Mouse (Mus musculus) lung, embryonic 16.5 days (tissue): Measurements from ENCODE around the gene Dda1. TPM values are rescaled to one million over a fixed set of nuclear protein-coding genes. Genes with fewer than 3 reads are reported as not detected.
A peak's percentile ranks its signal among the peaks of the same experiment; 100 is the strongest.

Source experiments
- ATAC-seq: fragments of 200-750 bp; cut with Nextera tagmentation; 2 replicates; pipeline ENCODE4 v1.8.0; 2017; ENCODE audit warnings: low read depth, mild to moderate bottlenecking, moderate library complexity
- H3K27ac ChIP-seq: fragments of 300-500 bp; sonication (generic); 2 replicates; pipeline ENCODE4 v1.5.1; 2014; ENCODE audit warnings: mild to moderate bottlenecking, control low read depth, low read length
- H3K27me3 ChIP-seq: fragments of 300-500 bp; sonication (generic); 2 replicates; pipeline ENCODE4 v1.6.1; 2014; ENCODE audit warnings: low read depth, low read length, mixed read lengths; ENCODE audit not compliant: control insufficient read depth, insufficient read depth
- H3K36me3 ChIP-seq: fragments of 300-500 bp; sonication (generic); 2 replicates; pipeline ENCODE4 v1.6.1; 2014; ENCODE audit warnings: low read length; ENCODE audit not compliant: control insufficient read depth, insufficient read depth
- H3K4me1 ChIP-seq: fragments of 300-500 bp; sonication (generic); replicated peaks from 2 replicates; pipeline ENCODE4 v1.6.1; 2014; ENCODE audit warnings: low read length, mixed read lengths; ENCODE audit not compliant: control insufficient read depth, insufficient read depth
- H3K4me2 ChIP-seq: fragments of 300-500 bp; sonication (generic); 2 replicates; pipeline ENCODE4 v1.6.1; 2014; ENCODE audit warnings: low read depth, low read length, control low read depth
- H3K4me3 ChIP-seq: fragments of 300-500 bp; sonication (generic); 2 replicates; pipeline ENCODE4 v1.5.1; 2014; ENCODE audit warnings: mild to moderate bottlenecking, low read length, control low read depth
- H3K9ac ChIP-seq: fragments of 300-500 bp; sonication (generic); 2 replicates; pipeline ENCODE4 v1.6.1; 2014; ENCODE audit warnings: low read length, control low read depth
- H3K9me3 ChIP-seq: fragments of 300-500 bp; sonication (generic); 2 replicates; pipeline ENCODE4 v1.6.1; 2016; ENCODE audit warnings: low read length; ENCODE audit not compliant: control insufficient read depth
- WGBS: fragments of 180-500 bp; shearing (Covaris S2); extraction: QIAGEN DNeasy Blood & Tissue Kit; methylation state at CpG from one replicate; pipeline ENCODE4 v1.1.7; 2014; 5-methylcytosine and 5-hydroxymethylcytosine counted together
- polyA plus RNA-seq: library from polyadenylated mRNA; unstranded; fragments of >200 nt; fragmentation: Nextera tagmentation; extraction: Ambion mirVana; gene quantifications from 2 replicates; pipeline ENCODE4 v1.2.1, GENCODE M21; 2015

Dda1 gene
- polyA plus RNA-seq, 1 experiment from 2014 or later: 96.3 TPM

DNA sequence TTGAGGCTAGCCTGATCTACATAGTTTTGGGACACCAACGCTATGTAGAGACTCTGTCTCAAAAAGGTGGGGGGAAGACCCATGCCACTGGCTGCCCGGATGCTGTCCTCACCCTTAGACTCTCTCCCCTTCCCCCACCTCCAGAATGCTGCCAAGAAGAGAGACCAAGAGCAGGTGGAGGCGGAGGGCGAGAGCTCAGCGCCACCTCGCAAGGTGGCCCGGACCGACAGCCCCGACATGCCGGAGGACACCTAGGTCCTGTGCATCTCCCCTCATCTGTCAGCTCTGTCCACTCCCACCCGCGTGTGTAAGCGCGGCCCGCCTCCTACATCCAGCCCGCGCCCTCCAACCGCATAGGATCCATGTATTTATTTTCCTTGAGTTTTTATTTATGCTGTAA lies 5.3 kb downstream of the Dda1 start:
- ATAC-seq: no peak
- H3K36me3 ChIP-seq: peaks cover 23% of the 10 kb centered on the region

DNA sequence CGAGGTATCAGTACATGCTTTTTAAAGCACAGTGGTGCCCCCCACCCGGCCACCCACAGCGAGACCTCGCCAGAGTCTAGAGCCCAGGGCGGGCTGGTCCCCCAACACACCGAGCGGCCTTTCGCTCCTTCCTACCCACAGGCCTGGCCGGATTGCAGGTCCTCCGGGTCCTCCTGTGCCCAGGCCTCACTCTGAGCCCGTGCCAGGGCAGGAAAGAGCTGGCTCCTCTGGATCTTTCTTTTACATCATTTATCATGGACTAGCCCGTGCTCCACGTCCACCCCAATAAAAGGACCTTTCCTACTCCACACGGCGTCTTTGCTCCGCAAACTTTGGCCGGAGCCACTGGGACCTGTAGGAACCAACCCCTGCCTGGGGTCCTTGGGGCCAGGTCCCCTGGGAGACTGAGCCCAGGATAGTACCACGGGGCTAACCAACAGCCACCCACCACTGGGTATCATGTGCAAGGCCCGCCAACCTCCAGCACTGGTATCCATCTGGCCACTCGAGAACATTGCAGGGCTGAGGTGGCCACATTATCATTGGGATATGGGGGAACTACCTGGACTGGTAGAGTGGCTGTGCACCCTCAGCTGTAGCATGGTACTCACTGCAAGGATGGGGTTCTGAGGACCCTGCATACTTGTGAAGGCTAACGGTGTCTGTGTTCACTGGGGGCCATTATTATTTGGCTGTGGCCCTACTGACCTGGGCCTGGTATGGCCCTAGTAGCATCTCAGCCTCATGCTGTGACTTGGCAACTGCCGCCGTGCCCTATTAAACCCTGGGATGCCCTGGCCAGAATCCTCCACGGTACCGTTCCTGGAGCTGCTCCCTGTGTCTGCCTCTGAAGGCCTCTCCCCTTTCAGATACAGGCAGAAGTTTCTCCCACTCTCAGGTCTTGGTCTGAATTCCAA lies 6.0 kb downstream of the Dda1 start:
- H3K4me3 ChIP-seq: no peak overlapping the region
- WGBS: 86% methylated on average over 25 of the region's 25 CpGs
- H3K27ac ChIP-seq: peak overlapping the region; percentile 78
- peaks cover 23% of the 10 kb centered on the region for H3K36me3 ChIP-seq
- no peaks in the 10 kb centered on the region for H3K27me3 ChIP-seq
- H3K9me3 ChIP-seq: no peaks in the 10 kb centered on the region
- peak overlapping the region; percentile 96; the same call in 1 of the 2 replicates for H3K4me2 ChIP-seq
- no peak for ATAC-seq
- peaks cover 19% of the 10 kb centered on the region for H3K4me1 ChIP-seq
- H3K9ac ChIP-seq: no peak overlapping the region; the same call in 1 of the 2 replicates

More for the DNA sequence above, 5.3 kb downstream of the Dda1 start:
- H3K9me3 ChIP-seq: no peaks in the 10 kb centered on the region
- H3K4me2 ChIP-seq: no peak overlapping the region
- peaks cover 23% of the 10 kb centered on the region for H3K4me1 ChIP-seq
- no peak overlapping the region for H3K4me3 ChIP-seq
- no peaks in the 10 kb centered on the region for H3K27me3 ChIP-seq
- WGBS: 89% methylated on average over 18 of the region's 18 CpGs
- H3K27ac ChIP-seq: no peak overlapping the region
- H3K9ac ChIP-seq: no peak overlapping the region

DNA sequence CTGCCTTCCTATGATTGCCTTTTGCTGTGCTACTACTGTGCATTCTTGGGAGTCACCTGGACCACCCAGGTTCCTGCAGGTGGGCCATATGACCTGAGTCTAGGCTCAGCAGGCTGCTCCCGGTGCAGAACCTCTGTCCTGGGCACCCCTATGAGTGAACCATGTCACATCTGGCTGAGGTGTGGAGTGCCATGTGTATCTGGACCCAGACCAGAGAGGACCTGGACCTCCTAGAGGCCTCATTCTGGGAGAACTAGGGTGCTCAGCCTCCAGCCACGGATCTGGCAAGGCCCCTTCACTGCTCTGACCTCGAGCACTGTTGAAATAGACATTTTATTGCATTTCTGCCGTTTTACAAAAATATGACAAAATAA lies 6.7 kb downstream of the Dda1 start:
- Histone ChIP-seq H3K4me3 (peak overlapping the region; percentile 69), H3K27ac (peak overlapping the region; percentile 78), H3K9me3 (no peaks in the 10 kb centered on the region), H3K9ac (peak overlapping the region; percentile 78), H3K4me1 (peaks cover 12% of the 10 kb centered on the region), H3K36me3 (peaks cover 24% of the 10 kb centered on the region), H3K4me2 (peak overlapping the region; percentile 96), H3K27me3 (no peaks in the 10 kb centered on the region)
- ATAC-seq: no peak
- WGBS: 14% methylated on average over 4 of the region's 4 CpGs

DNA sequence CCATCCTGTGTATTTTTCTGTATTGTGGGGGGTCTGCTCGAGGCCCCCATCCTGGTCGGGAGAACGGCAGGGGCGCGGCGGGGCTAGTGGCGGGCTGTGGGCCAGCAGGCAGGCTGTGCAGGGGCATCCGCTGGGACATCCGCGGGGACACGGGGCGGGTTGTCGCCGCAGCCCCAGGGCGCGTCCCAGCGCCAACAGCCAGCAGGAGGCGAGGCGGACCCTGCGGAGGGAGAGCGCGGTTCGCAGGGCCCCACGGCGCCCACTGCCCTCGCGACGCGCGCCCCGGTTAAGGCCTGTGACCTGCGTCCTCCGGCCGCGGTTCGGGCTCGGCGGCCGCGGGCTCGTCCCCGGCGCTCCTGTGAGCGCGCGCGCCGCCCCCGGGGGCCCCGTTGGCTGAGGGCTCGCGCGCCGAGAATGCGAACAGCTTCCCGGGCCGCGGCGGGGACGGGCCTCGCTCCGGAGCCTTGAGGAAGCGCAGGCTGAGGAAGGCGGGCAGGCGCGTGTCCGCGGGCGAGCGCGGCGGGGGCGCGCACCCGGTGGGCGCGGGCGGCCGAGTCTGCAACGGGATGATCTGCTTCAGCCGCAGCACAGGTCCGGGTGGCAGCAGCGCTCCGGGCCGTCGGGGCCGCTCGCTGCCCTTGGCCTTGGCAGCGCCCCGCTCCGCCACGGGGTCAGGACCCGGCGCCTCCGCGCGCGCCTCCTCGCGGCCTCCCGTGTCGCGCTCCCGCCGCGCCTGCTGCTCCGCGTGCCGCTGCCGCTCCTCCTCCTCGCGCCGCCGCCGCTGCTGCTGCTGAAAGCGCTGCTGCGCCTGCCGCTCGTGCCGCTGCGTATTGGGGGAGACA lies 7.3 kb downstream of the Dda1 start:
- WGBS: 0% methylated on average over 68 of the region's 121 CpGs
- no peaks in the 10 kb centered on the region for H3K27me3 ChIP-seq
- no peaks in the 10 kb centered on the region for H3K9me3 ChIP-seq
- H3K9ac ChIP-seq: peak overlapping the region; percentile 78
- peaks cover 26% of the 10 kb centered on the region for H3K36me3 ChIP-seq
- H3K4me2 ChIP-seq: peak overlapping the region; percentile 96
- peaks cover 12% of the 10 kb centered on the region; the same call in 1 of the 2 replicates for H3K4me1 ChIP-seq
- peak overlapping the region; percentile 78 for H3K27ac ChIP-seq
- H3K4me3 ChIP-seq: peak overlapping the region; percentile 69
- ATAC-seq: peak; percentile 88

DNA sequence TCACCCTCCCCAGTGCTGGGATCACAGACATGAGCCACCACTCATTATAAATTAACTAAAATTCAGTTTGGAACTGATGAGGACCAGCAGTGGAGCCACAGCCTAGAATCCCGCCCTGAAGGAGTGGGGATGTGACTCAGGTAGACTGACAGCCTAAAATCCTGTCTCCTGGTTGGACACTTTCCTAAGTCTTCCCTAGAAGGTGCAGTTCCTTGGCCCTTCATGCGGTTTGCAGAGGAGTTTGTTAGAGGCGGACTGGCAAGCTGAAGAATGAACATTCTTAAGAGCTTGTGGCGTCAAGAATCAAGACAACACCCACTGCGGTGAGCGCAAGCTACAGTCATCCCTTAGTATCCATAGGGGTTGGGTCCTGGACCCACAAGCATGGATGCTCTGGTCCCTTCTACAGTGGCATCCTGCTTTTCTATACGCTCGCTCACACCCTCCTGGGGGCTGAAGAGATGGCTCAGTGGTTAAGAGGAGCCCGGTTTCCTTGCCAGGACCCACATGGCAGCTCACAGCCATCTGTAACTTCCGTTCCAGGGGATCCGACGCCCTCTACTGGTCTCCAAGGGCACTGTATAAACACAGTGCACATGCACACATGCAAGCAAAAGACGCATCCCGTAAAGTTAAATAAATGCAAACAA lies 8.3 kb downstream of the Dda1 start:
- Histone ChIP-seq H3K4me2 (peak overlapping the region; percentile 96), H3K9ac (peak overlapping the region; percentile 78)

DNA sequence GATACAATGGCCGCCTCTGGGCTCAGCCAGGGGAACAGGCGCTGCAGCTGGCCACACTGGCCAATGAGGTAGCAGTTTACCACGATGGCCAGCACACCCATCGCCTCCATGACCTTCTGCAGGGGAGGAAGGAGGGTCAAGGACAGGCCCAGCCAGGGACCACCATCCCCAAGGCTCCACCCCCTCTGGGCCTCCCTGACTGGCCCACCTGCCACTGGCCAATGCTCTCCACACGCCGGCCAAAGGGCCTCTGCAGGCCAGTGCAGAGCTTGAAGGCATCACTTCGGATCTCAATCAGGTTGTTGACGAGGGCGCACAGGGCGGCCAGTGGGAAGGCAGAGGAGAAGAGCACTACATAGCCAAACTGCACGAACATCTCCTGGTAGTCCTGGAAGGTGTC lies 9.9 kb downstream of the Dda1 start:
- H3K9ac ChIP-seq: no peak overlapping the region
- ATAC-seq: no peak
- H3K4me1 ChIP-seq: peaks cover 12% of the 10 kb centered on the region; the same call in 1 of the 2 replicates
- H3K36me3 ChIP-seq: peaks cover 13% of the 10 kb centered on the region
- H3K27ac ChIP-seq: no peak overlapping the region
- H3K4me3 ChIP-seq: no peak overlapping the region
- no peaks in the 10 kb centered on the region for H3K27me3 ChIP-seq
- no peak overlapping the region for H3K4me2 ChIP-seq
- WGBS: 88% methylated on average over 11 of the region's 11 CpGs
- H3K9me3 ChIP-seq: no peaks in the 10 kb centered on the region

More for the DNA sequence above, 8.3 kb downstream of the Dda1 start:
- Histone ChIP-seq H3K4me1 (peaks cover 12% of the 10 kb centered on the region; the same call in 1 of the 2 replicates), H3K27me3 (no peaks in the 10 kb centered on the region), H3K27ac (no peak overlapping the region), H3K9me3 (no peaks in the 10 kb centered on the region), H3K36me3 (peaks cover 20% of the 10 kb centered on the region), H3K4me3 (peak overlapping the region; percentile 69)
- WGBS: 49% methylated on average over 14 of the region's 14 CpGs
- no peak for ATAC-seq

DNA sequence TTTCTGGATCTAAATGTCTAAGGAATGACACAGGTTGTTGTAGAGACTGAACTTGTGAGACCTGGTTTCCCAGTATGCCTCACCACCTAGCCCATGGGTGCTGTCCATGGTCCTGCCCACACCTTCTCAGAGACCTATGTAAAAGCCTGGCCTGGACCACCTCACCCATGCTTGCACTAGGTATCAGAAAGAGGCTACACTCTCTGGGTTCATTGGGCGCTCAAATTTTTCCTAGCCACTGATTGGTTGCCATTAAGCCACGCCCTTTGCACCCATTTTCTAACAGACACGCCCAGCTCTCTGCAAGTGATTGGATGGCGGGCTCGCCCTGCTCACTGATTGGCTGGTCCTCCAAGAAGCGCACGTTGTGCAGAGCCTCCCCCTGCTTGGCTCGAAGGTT lies 14.9 kb downstream of the Dda1 start:
- no peaks in the 10 kb centered on the region for H3K27me3 ChIP-seq
- no peak overlapping the region for H3K9ac ChIP-seq
- ATAC-seq: no peak
- no peak overlapping the region for H3K4me2 ChIP-seq
- H3K4me3 ChIP-seq: no peak overlapping the region
- H3K36me3 ChIP-seq: peaks cover 3% of the 10 kb centered on the region; the same call in 1 of the 2 replicates
- no peaks in the 10 kb centered on the region for H3K9me3 ChIP-seq
- H3K4me1 ChIP-seq: peaks cover 9% of the 10 kb centered on the region; the same call in 1 of the 2 replicates
- no peak overlapping the region for H3K27ac ChIP-seq
- 55% methylated on average over 8 of the region's 8 CpGs for WGBS

DNA sequence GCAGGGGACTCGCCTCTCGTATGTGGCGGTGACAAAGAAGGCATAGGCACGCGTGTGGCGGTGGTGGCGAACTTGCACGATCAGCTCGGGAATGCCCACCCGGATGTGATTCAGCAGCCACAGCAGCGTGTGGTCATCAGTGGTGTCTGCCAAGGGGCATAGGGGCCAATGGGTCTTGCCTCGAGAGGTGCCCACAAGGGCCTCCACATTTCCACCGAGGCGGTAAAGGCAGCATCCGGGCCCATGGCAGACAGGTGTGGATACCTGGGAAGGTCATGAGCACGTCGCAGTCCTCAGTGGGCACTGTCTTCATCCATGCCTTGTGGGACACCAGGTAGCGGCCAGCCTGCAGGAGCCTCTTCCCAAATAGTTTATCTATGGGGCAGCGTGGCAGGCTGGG lies 15.7 kb downstream of the Dda1 start:
- Histone ChIP-seq H3K9me3 (no peaks in the 10 kb centered on the region), H3K4me1 (peaks cover 16% of the 10 kb centered on the region), H3K36me3 (peaks cover 3% of the 10 kb centered on the region; the same call in 1 of the 2 replicates), H3K4me3 (peak overlapping the region; percentile 80; the same call in 1 of the 2 replicates), H3K4me2 (peak overlapping the region; percentile 82), H3K9ac (peak overlapping the region; percentile 89; the same call in 1 of the 2 replicates), H3K27ac (no peak overlapping the region), H3K27me3 (no peaks in the 10 kb centered on the region)
- WGBS: 90% methylated on average over 19 of the region's 19 CpGs
- no peak for ATAC-seq
